Mouse (Mus musculus): ENCODE results near the gene 1810024B03Rik.

- TF ChIP-seq POLR2A (IDR thresholded peaks at IDR 0.05; ENCODE audit: insufficient read depth, low read depth, low read length) (no peak), CTCF (IDR thresholded peaks at IDR 0.05; ENCODE audit: insufficient read depth, low read depth, low read length) (no peak)
Measured at GRCm38 (mm10) chr2:127252787-127253186, 44.7 kb upstream of the 1810024B03Rik start.

Data from olfactory bulb, adult 2 months (tissue).